Mouse (Mus musculus) T-cell, adult 2 months (primary cell): Measurements from ENCODE around the gene Myh14.

ENCODE experiments used
- DNase-seq: peaks from one replicate; pipeline ENCODE4 v3.0.0; 2022; ENCODE audit warnings: low spot score

Myh14 gene

DNA sequence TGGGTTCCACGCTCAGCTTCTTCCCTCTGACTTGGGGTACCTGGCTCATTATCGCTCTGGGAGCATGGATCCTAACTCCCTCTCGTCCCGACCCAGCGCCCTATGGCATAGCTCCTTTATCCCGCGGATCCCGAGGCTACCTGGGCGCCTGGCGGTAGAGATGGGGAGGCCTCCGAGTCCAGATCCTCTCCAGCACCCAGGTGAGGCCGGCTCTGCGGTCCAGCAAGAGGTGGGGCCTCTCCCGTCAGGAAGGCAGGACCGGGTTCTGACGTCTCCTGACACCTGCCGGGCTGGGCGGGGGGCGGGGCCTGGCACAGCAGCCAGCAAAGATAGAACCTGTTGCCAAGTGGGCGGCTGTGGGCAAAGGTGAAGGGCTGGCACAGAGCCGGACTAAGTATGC is 1.5 kb downstream of the Myh14 start:
- no peak for DNase-seq

DNA sequence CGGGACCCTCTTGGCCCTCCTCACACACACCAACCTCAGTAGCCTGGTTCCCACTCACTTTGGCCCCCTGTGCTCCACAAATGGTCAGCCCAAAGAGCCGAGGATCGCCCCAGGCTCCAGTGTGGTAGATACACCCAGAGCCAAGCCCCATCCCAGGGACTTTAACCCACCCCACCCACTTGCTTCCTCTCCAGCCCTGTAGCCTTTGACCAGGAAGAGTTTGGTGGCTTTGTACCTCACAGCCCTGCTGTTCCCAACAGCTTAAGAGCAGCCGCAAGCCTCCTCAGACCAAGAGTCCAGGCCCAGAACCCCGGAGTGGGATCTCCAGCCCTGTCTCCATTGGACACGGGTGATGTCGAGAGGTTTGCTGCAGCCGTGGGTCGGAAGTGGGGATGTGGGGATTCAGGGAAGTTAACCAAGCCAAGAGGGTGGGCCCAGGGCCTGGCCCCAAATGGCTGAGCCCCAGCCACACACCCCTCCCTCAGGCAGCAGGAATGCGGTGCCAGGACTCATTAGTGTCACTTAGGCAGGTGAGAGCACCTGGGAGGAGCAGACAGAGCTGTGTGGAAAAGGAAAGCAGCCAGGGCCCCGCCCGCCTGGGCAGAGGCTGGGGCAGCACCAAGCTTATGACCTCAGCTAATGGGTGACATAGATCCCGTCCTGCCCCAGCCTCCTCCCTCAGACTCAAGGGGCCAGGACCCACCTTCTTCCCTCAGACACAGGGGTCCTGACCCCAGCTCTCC is 2.5 kb downstream of the Myh14 start:
- no peak for DNase-seq

DNA sequence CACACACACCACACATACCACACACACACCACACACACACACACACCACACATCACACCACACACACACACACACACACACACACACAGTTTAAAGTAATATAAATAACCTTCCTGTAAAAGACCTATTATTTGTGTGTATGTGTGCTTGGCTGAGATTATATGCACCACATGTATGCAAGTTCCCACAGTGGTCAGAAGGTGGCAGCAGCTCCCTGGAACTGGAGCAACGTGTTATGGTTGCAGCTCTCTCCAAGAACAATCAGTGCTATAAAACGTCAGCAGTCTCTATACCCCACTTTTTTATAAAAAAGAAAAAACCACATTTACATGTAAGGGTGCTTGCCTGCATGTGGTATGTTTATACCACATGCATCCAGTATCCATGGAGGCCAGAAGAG is 4.2 kb downstream of the Myh14 start:
- no peak for DNase-seq

DNA sequence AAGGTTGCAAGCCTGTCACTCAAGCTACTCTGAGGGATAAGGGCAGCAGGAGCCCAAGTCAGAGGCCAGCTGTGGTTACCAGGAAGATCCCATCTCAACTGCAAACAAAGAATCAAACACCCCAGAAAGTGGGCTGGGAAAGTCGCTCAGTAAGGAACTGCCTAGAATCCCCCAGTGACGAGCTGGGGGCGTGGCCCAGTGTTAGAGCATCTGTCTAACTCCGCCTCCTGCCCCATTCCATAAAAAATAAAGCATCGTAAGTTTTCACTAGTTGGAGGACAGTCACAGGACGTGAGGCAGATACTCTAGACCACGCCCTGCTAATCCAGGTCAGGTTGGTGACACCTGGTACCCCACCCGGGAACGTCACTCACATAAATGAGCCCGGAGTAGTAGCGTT is 5.9 kb downstream of the Myh14 start:
- DNase-seq, result no peak

DNA sequence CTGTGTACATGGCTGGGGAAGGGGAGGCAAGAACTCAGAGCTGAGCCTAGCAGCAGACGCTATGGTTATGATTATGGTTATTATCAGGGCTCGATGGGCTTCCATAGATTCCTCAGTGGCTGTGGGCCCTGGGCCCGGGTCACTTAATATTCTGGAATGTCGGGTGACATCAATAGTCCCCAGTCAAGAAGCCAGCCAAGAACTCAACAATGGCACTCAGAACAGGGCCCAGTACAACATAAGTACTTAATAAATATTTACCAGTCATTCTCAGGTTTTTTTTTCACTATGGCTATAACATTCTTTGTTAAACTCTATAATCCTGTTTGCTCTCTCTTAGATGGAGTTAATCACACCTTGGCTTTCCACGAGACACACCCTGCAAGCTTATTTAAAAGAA is 7.1 kb downstream of the Myh14 start:
- no peak for DNase-seq

DNA sequence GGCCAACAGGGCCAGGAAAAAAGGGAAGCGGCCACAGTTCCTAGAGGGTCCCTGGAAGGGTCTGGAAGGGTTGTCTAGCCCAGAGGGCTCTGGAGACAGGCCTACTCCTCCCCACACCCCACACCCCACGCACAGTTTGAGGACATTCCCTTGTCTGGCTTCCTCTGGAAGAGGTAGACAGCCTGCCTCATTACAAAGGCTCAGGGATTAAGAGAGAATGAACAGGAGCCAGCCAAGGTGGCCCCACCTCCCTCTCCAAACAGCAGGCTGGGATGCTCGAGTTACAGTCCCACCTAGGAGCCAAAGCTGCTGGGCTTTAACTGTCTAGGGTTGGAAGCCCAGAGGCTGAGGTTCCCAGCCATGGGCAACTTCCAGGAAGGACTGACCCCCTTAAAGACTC is 8.1 kb downstream of the Myh14 start:
- no peak for DNase-seq

DNA sequence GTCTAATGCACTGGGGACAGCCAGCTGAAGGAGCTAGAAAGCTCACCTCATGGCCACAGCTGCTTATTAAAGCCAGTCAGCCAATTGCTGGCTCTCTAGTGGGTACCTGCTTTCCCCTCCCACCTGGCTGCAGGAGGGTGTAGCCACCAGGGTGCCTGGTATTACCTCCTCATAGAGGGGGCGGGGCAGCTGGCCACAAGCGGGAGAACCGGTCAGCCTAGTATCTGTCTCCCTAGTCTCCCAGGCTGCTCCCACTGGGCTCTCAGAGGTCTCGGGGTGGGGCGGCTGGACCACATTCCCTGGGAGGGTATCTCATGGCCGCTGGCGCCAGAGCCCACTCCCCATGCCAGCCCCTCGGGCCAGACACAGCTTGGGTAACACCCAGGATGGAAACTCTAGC is 8.5 kb downstream of the Myh14 start:
- no peak for DNase-seq

DNA sequence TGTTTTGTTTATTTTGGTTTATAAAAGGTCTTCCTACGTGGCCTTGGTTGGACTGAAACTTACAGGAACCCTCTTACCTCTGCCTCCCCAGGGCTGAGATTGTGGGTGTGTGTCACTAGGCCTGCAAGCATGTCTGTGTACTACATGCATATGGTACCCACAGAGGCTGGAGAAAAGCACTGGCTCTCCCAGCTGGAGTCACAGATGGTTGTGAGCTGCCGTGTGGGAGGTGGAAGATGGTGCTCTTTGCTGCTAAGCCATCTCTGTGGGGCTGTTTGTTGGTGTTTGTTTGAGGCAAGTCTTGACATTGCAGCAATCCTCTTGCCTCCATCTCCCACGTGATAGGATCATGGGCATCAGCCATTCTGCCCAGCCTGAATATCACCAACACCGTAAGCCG is 9.4 kb downstream of the Myh14 start:
- DNase-seq, result no peak

DNA sequence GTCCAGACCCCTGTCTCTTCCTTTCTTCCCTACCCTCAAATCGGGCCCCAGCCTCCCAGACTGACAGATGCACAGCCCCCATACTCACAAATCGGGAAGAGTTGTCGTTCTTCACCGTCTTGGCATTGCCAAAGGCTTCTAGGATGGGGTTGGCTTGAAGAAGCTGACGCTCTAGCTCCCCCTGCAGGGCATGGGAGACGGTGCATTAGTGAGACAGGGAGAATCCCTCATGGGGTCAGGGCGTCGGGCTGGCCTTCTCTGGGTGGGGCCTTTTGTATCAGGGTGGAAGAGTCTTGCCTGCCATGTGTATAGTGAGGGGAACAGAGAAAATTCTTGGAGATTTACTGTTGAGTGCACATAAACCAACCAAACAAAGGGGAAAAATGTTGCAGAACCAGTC is 15.1 kb downstream of the Myh14 start:
- DNase-seq, result peak; percentile 48

DNA sequence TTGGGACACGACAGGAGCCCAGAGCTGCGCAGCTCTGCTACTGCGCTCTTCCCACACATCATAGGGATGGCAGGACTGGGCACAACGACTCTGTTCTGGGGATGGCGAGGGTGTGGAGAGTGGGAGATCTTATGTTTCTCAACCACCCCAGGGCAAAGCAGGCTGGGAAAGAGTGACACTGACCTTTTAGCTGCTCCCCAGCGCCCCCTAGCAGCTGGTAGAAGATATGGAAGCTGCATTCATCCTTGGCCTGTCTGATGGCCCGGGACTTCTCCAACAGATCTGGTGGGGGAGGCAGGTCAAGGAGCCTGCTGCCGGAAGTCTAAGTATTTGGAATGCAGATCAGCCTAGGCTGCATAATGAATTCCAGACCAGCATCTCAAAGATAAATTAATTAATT is 16.9 kb downstream of the Myh14 start:
- DNase-seq, result no peak

DNA sequence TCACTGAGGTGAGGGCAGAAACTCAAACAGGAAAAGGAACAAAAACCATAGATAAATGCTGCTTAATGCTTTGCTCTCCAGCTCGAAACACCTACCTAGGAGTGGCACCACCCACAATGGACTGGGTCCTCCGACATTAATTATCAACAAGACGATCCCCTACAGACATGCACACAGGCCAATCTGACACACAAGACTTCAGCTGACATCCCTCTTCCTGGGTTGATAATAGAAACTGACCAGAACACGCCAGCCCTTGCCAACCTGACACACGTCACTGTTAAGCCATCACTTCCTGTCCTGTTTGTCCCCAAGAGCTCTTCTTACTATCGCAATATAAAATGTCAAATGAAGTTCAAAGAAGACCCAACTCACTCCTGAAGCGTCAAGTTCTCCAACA is 19.2 kb downstream of the Myh14 start:
- no peak for DNase-seq

DNA sequence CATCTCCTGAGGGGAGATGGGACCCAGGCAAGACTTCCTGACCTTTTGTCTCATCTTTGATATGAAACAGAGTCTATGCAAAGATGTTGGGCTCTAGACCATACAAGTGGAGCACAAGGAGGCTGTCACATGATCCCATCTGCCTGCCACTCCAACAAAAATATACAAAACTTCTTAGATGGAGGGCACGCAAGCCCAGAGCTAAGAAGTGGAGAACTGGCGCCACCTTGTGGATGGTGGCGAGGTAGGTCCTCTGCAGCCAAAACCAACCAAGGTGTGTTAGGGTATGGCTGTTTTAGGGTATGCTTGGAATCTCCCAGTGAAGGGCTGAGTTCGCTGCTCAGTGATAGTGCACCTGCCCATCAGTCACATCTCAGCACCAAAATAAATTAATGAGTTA is 20.7 kb downstream of the Myh14 start:
- peak; percentile 21 for DNase-seq

DNA sequence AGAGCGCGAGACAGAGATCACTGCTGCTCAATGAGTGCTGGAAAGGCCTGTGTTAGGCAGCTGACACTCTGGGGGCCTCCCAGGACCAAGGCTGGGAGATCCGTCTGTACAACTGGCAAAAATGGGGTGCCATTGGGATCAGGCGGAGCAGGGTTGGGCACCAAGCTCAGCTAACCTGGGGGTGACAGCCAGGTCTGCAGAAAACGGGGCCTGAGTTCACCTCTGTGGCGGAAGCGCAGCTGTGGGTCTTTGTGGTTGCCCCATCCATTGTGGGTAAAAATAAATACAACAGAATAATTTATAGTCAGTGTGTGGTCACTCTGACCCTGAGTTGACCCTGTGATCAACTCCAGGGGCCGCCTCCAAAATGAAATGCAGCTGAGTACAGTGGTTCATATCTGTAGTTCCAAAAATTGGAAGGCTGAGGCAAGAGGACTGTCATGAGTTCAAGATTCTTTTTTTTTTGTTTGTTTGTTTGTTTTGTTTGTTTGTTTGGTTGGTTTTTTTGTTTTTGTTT is 21.5 kb downstream of the Myh14 start:
- DNase-seq, result no peak

DNA sequence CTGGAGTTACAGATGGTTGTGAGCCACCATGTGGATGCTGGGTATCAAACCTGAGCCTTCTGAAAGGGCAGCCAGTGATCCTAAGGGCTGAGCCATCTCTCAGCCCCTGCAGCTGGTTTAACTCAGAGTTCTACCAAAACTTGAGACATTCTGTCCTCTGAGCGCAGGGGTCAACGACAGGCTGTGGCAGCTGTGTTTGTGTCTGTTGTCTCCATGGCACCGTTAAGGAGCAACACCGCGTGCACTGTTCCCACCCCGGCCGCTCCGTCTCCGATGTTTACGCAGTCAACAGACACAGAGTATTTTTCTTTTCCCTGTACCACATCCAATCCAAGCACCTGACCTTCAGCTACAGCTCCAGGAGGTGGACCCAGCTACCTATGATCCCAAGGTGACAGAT is 22.9 kb downstream of the Myh14 start:
- DNase-seq, result no peak

DNA sequence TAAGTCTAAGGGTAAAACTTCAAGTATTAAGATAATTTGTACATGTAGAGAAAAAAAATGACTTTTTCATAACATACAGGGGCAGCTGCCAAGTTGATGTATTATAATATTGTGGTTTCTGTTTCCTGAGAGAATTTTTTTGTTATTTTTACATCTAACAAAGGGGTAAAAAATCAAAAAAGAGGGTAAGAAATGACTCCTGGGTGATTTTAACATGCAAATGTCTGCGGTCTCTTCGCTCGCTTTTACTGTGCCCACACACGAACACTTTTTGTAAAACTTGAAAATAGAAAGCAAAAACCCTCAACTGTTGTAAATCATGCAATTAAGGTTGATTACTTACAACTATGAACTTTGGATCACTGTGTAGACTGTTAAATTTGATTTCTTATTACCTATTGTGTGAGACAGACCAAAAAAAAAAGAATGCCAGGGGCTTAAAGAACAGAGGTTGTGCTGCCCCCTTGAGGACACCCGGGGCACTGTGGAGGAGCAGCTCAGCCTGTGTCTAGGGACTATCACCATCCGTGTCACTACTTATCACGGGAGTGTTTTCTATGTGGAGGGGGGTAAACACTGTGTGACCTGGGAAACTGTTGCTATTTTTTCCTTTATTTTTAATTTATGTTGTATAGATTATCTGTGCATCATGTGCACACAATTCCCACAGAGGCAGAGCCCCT is 23.5 kb downstream of the Myh14 start:
- peak; percentile 62 for DNase-seq

DNA sequence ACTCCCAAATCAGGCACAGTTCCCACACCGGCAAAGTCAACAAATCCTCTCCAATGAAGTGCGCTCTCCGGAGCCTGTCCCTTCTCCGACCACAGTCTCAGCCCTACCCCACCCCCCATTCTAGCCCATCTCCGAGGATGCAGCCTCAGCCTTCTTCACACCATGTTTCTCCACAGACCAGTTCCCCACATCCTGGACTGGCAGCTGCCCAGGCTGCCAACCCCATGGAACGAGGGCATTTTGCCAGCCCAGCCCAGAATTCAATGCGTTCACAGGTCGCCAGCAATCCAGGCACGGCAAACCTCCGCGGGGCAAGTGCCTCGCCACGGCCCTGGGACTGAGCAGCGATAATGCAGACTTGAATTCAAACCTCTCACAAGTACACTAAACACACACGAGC is 24.7 kb downstream of the Myh14 start:
- DNase-seq, result no peak

DNA sequence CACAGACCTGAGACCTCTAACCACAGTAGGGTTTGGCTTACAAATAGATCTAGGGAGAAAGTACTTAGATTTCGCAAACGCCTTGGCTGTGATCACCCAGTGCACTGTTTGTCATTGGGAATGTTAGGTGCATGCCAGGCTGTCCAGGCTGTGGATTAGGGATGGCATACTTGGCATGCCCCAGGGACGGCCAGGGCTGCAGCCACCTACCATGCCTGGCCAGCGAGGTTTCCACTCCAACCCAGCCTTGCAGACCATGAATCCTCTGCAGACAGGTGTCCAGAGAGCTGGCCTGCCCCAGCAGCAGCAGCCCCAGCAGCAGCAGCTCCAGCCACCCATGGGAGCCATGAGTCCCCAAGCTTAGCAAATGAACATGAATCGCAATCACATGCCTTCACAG is 25.4 kb downstream of the Myh14 start:
- DNase-seq, result no peak

DNA sequence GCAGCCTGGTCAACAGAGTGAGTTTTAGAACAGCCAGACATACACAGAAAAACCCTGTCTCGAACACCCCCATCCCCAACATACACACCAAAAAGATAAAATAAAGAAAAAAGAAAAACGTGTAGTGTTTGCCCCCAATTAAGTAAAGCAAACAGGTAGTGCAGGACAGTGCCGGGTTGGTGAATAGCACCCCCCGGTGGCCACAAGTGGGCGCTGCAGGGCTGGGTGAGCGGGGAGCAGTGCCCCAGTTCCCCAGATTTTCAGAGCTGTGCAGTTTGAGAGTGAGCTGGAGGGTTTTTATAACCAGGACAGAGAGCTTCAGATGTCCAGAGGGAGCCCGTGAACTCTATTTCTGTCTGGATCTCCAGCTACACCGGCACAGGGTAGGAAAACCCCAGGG is 28.8 kb downstream of the Myh14 start:
- DNase-seq, result no peak

DNA sequence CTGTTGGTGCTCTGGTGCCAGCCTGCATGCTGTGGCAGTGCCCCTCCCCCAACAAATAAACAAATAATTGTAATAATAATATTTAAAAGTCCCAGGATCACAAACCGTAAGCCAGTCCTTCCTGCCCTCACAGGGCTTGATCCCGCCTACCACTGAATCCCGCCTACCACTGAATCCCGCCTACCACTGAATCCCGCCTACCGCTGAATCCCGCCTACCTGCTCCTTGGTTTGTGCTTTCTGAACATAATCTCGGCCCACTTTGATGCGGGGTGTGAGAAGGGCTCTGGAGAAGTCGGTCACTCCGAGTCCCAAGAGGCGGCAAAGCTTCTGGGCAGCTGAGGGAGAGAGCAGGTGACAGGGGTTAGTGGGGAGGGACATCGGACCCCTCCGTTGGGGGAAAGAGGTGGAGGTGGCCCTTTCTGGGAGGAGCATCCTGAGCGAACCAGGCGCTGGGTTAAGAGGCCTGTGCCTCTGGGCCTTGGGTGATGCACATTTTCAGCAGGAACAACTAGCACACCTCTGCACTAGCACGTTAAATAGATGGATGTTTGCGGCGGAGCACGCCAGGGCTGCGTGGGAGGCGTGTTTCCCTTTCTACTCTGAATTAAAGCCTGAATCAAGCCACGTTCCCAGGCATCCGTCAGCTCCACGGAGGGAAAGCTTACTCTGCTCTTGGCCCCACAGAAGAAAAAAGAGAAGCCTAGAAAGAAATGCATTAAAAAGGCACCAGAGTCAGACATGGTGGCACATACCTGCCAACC is 29.6 kb downstream of the Myh14 start:
- no peak for DNase-seq

DNA sequence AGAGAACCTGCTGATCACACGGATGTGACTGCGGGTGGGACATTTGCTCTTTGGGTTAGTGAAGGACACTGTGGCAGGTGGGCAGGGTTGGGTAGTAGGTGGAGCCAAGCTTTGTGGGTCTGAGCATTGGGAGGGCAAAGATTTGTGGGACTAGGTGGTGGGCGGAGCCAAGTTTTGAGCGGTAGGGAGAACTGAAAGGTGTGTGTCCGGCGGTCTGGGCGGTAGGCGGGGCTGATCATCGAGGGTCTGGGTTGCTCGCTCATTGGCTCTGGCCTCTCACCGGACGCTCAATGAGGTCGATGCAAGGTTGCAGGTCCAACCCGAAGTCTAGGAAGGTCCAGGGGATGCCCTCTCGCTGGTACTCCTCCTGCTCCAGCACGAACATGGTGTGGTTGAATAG is 32.0 kb downstream of the Myh14 start:
- DNase-seq, result no peak

DNA sequence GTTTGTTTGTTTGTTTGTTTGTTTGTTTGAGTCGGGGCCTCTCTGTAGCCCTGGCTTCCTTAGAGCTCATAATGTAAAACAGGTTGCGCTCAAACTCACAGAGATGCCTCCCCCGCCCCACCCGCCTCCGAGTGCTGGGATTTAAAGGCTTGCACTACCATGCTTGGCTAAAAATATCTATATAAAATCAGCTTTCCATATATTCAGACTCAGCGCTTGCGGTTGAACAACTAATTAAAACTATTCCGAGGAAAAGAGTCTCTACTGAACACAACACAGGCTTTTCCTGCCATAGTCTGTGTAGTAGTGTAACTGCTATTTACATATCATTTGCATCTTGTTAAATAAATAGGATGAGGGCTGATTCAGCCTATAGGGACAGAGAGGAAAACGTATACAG is 34.0 kb downstream of the Myh14 start:
- DNase-seq, result no peak

DNA sequence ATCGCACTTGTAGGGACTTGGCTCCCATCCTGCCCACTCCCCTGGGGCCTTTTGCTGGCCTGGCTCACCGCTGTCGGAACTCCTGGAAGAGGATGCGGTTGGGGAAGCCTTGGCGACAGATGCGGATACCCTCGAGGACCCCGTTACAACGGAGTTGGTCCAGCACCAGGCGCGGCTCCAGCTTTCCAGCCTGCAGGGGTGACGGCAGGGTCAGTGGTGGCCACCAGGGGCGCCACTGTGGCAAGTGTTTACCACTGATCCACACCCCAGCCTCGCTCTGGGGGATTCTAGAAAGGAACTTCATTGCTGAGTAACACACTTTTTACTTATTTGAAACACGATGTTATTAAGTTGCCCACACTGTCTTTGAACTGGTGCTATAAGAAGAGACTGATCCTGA is 37.2 kb downstream of the Myh14 start:
- DNase-seq, result no peak

DNA sequence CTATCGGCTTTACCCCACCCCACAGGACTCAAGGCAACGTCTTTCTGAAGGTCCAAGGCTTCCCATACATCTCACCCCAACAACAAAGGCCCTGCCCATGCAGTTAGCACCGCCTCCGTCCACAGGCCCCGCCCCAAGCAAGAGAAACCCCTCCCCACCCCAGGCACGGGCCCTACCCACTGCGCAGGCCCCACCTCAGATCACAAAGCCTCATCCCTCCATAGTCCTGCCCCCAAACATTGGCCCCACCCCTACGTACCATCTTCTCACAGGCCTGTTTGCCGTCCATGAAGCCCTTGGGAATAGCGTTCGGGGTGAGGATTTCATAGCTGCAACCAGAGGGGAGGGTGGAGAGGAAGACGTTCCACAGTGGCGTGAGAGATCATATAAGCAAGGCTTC is 38.0 kb downstream of the Myh14 start:
- DNase-seq, result no peak
